Mouse (Mus musculus) ES-E14 (cell line): ENCODE results near the gene Fnbp1.
A peak's percentile ranks its signal among the peaks of the same experiment; 100 is the strongest.

Source experiments
- MAFK ChIP-seq: IDR thresholded peaks from 2 replicates; pipeline ENCODE4 v1.6.1; 2014; ENCODE audit warnings: mild to moderate bottlenecking, low read depth, low read length, inconsistent platforms; ENCODE audit not compliant: insufficient read depth
- ZNF384 ChIP-seq: IDR thresholded peaks from 2 replicates; pipeline ENCODE4 v1.6.1; 2012; ENCODE audit warnings: low read depth, low read length, inconsistent platforms

GRCm38 (mm10) chr2:31042881-31043280, 98.9 kb downstream of the Fnbp1 start:
- TF ChIP-seq ZNF384 (no peak), MAFK (peak; percentile 90)
